8 mouse cellular contexts compared by ENCODE assay signal in genomic region chr11:17852405-17852804, GRCm38 (mm10).
DNase-seq lines count a peak whose midpoint lies in the region; ATAC-seq and TF ChIP-seq lines count a peak whose summit lies in the region.

No protein-coding gene starts in this region.

- no peak for TF ChIP-seq POLR2A in thymus, adult 2 months (IDR thresholded peaks at IDR 0.05; ENCODE audit: control insufficient read depth, extremely low read depth, insufficient read depth, low read length, poor library complexity)

- no peaks in the 10 kb centered on the region for H3K9me3 ChIP-seq in limb, embryonic 11.5 days (ENCODE audit: control insufficient read depth, low read length)
- no peaks in the 10 kb centered on the region for H3K9me3 ChIP-seq in limb, embryonic 10.5 days (replicated peaks)
- H3K9me3 ChIP-seq in forebrain, postnatal 0 days (ENCODE audit: low read length), result no peaks in the 10 kb centered on the region

- no peak overlapping the region for H3K27ac ChIP-seq in limb, embryonic 11.5 days (replicated peaks; ENCODE audit: low read depth, low read length)
- H3K27ac ChIP-seq in limb, embryonic 10.5 days, result no peak overlapping the region
- H3K27ac ChIP-seq in forebrain, postnatal 0 days (ENCODE audit: low read depth, low read length), result no peak overlapping the region
- H3K27ac ChIP-seq in thymus, adult 2 months (ENCODE audit: control insufficient read depth, insufficient read depth, low read length), result no peak overlapping the region

- H3K27me3 ChIP-seq in limb, embryonic 11.5 days (ENCODE audit: control insufficient read depth, insufficient read depth, low read length), result no peaks in the 10 kb centered on the region
- H3K27me3 ChIP-seq in limb, embryonic 10.5 days (ENCODE audit: low read depth, poor library complexity, severe bottlenecking), result no peaks in the 10 kb centered on the region
- no peaks in the 10 kb centered on the region for H3K27me3 ChIP-seq in forebrain, postnatal 0 days (ENCODE audit: insufficient read depth, low read length)
- H3K27me3 ChIP-seq in thymus, adult 2 months (ENCODE audit: control insufficient read depth, insufficient read depth, low read length), result no peaks in the 10 kb centered on the region

- peak; percentile 51 for DNase-seq in limb, embryonic 11.5 days (ENCODE audit: low spot score)
- no peak for DNase-seq in limb, embryonic 10.5 days (ENCODE audit: low spot score)
- DNase-seq in NIH3T3 (ENCODE audit: low read depth), result peak; percentile 63
- peak; percentile 9 for DNase-seq in c-Kit-positive CD71-positive TER-119-positive erythroid progenitor cells, embryonic 14.5 days (ENCODE audit: low spot score)
- peak; percentile 67 for DNase-seq in forebrain, postnatal 0 days
- peak; percentile 4 for DNase-seq in retina, adult 2 months (ENCODE audit: low read depth, low spot score)
- DNase-seq in thymus, adult 2 months, result no peak
- DNase-seq in heart, adult 8-10 months (ENCODE audit: low spot score), result no peak

- no peak overlapping the region for H3K4me3 ChIP-seq in limb, embryonic 11.5 days (ENCODE audit: low read depth, low read length)
- H3K4me3 ChIP-seq in limb, embryonic 10.5 days, result no peak overlapping the region
- no peak overlapping the region for H3K4me3 ChIP-seq in forebrain, postnatal 0 days (ENCODE audit: low read depth, low read length)
- H3K4me3 ChIP-seq in thymus, adult 2 months (ENCODE audit: control insufficient read depth, insufficient read depth, low read length), result no peak overlapping the region

- H3K9ac ChIP-seq in limb, embryonic 11.5 days (ENCODE audit: low read length), result no peak overlapping the region
- H3K9ac ChIP-seq in forebrain, postnatal 0 days, result no peak overlapping the region

- no peaks in the 10 kb centered on the region for H3K4me1 ChIP-seq in limb, embryonic 11.5 days (ENCODE audit: control insufficient read depth, insufficient read depth, low read length)
- H3K4me1 ChIP-seq in limb, embryonic 10.5 days, result 0 out of 2 replicates have a peak, but pooled peaks cover 6% of the 10 kb centered on the region
- no peaks in the 10 kb centered on the region for H3K4me1 ChIP-seq in forebrain, postnatal 0 days (ENCODE audit: insufficient read depth)
- no peaks in the 10 kb centered on the region for H3K4me1 ChIP-seq in thymus, adult 2 months (replicated peaks; ENCODE audit: control insufficient read depth, insufficient read depth, low read length)

- no peak overlapping the region for H3K4me2 ChIP-seq in limb, embryonic 11.5 days (ENCODE audit: low read depth, severe bottlenecking)
- H3K4me2 ChIP-seq in forebrain, postnatal 0 days (ENCODE audit: low read depth), result no peak overlapping the region

- TF ChIP-seq CTCF in forebrain, postnatal 0 days (IDR thresholded peaks at IDR 0.05; ENCODE audit: low read depth), result peak; percentile 67
- no peak for TF ChIP-seq CTCF in thymus, adult 2 months (IDR thresholded peaks at IDR 0.05; ENCODE audit: borderline replicate concordance, control insufficient read depth, extremely low read depth, insufficient read depth, low read length, poor library complexity)

- no peak for ATAC-seq in limb, embryonic 11.5 days (ENCODE audit: insufficient number of reproducible peaks, low FRiP score, low TSS enrichment, low read depth)
- no peak for ATAC-seq in forebrain, postnatal 0 days

- WGBS in limb, embryonic 11.5 days, result 60% methylated on average over 7 of the region's 7 CpGs
- WGBS in limb, embryonic 10.5 days, result 65% methylated on average over 7 of the region's 7 CpGs
- 39% methylated on average over 7 of the region's 7 CpGs for WGBS in forebrain, postnatal 0 days
- 38% methylated on average over 7 of the region's 7 CpGs for WGBS in thymus, adult 2 months

- H3K36me3 ChIP-seq in limb, embryonic 11.5 days (ENCODE audit: control insufficient read depth, insufficient read depth, low read length), result no peaks in the 10 kb centered on the region
- no peaks in the 10 kb centered on the region for H3K36me3 ChIP-seq in limb, embryonic 10.5 days
- no peaks in the 10 kb centered on the region for H3K36me3 ChIP-seq in forebrain, postnatal 0 days (ENCODE audit: insufficient read depth)
- no peaks in the 10 kb centered on the region for H3K36me3 ChIP-seq in thymus, adult 2 months (ENCODE audit: control insufficient read depth, insufficient read depth, low read length)

Comparison
In these comparisons a context has a peak if more than half of its experiments do, and no peak if none do; other contexts are left out.
1. DNase-seq: peak in limb, embryonic 11.5 days (single experiment), NIH3T3 (single experiment), c-Kit-positive CD71-positive TER-119-positive erythroid progenitor cells, embryonic 14.5 days (single experiment), forebrain, postnatal 0 days (single experiment) and retina, adult 2 months (single experiment); none in limb, embryonic 10.5 days (single experiment), thymus, adult 2 months (single experiment) and heart, adult 8-10 months (single experiment).